In genomic region chr10:7976462-7976861, GRCm38 (mm10) we compare ENCODE assay signal across 15 mouse cellular contexts. TPM values are rescaled to one million over a fixed set of nuclear protein-coding genes. Genes with fewer than 3 reads are reported as not detected.
DNase-seq lines count a peak whose midpoint lies in the region; ATAC-seq lines count a peak whose summit lies in the region.
"Had no signal": no experiment of that assay in that cellular context is flagged by ENCODE, and none has a peak within 500 bp of the region (broad histone marks: within the 10 kb centered on the region; RNA-seq: fewer than 3 reads in every experiment).

No protein-coding gene starts in this region.

- no peak overlapping the region for H3K27ac ChIP-seq in hindbrain, embryonic 14.5 days
- H3K27ac ChIP-seq: embryonic facial prominence, embryonic 15.5 days; forebrain, embryonic 12.5 days; kidney, postnatal 0 days; liver, embryonic 13.5 days had no signal

- no peak overlapping the region for H3K4me3 ChIP-seq in hindbrain, embryonic 14.5 days (replicated peaks; ENCODE audit: low read length)
- H3K4me3 ChIP-seq: embryonic facial prominence, embryonic 15.5 days; forebrain, embryonic 12.5 days; liver, embryonic 13.5 days; megakaryocyte, embryonic 14.5 days had no signal

- DNase-seq in thymus, postnatal 14 days: peak; percentile 24
- DNase-seq in cerebellum, adult 9-11 months: no peak
- no peak for DNase-seq in hindbrain, embryonic 14.5 days (ENCODE audit: low spot score)
- DNase-seq in spleen, adult 18-20 months: no peak
- DNase-seq: cerebellum, adult 2 months; liver, embryonic 13.5 days had no signal

- no peak overlapping the region for H3K9ac ChIP-seq in hindbrain, embryonic 14.5 days
- H3K9ac ChIP-seq: embryonic facial prominence, embryonic 15.5 days; forebrain, embryonic 12.5 days; liver, embryonic 13.5 days had no signal

- ATAC-seq in CD4-positive, CD25-positive, alpha-beta regulatory T cell, adult 4 months: peak; percentile 74
- ATAC-seq in common myeloid progenitor, adult 5-6 weeks (replicated peaks; ENCODE audit: low read depth, poor library complexity, severe bottlenecking): peak; percentile 100
- ATAC-seq in megakaryocyte progenitor cell, adult 5-6 weeks (replicated peaks; ENCODE audit: poor library complexity): peak; percentile 100
- ATAC-seq in hindbrain, embryonic 14.5 days (ENCODE audit: low FRiP score): no peak
- ATAC-seq: hindbrain, embryonic 16.5 days; Patski had no signal

- H3K4me2 ChIP-seq in hindbrain, embryonic 14.5 days (replicated peaks): no peak overlapping the region
- H3K4me2 ChIP-seq: embryonic facial prominence, embryonic 15.5 days; forebrain, embryonic 12.5 days; liver, embryonic 13.5 days had no signal

- no peaks in the 10 kb centered on the region for H3K27me3 ChIP-seq in hindbrain, embryonic 14.5 days (ENCODE audit: control insufficient read depth, insufficient read depth, low read length)
- H3K27me3 ChIP-seq: embryonic facial prominence, embryonic 15.5 days; forebrain, embryonic 12.5 days; liver, embryonic 13.5 days; megakaryocyte, embryonic 14.5 days had no signal

- no peaks in the 10 kb centered on the region for H3K4me1 ChIP-seq in hindbrain, embryonic 14.5 days (replicated peaks; ENCODE audit: control insufficient read depth, insufficient read depth, low read length)
- H3K4me1 ChIP-seq: embryonic facial prominence, embryonic 15.5 days; forebrain, embryonic 12.5 days; liver, embryonic 13.5 days had no signal

- WGBS in hindbrain, embryonic 14.5 days: 96% methylated on average over 9 of the region's 9 CpGs

- no peaks in the 10 kb centered on the region for H3K9me3 ChIP-seq in hindbrain, embryonic 14.5 days (ENCODE audit: control insufficient read depth, low read length)
- H3K9me3 ChIP-seq: embryonic facial prominence, embryonic 15.5 days; forebrain, embryonic 12.5 days; liver, embryonic 13.5 days had no signal

- no peaks in the 10 kb centered on the region for H3K36me3 ChIP-seq in hindbrain, embryonic 14.5 days (replicated peaks; ENCODE audit: control insufficient read depth, insufficient read depth)
- H3K36me3 ChIP-seq: embryonic facial prominence, embryonic 15.5 days; forebrain, embryonic 12.5 days had no signal

RNA-seq across cellular contexts. Expression of gene Tab2, which starts 20.4 kb away (rescaled TPM):
- polyA plus RNA-seq in CD4-positive, CD25-positive, alpha-beta regulatory T cell, adult 4 months (2017; shearing (Covaris generic)): 10 to 100 TPM; 35.3 to 38.3 TPM
- 89.2 and 103 TPM in 2 replicates for total RNA-seq in common myeloid progenitor, adult 5-6 weeks (2017)
- total RNA-seq in megakaryocyte progenitor cell, adult 5-6 weeks (2015): 157 and 200 TPM in 2 replicates
- 51.8 and 68.7 TPM in 2 replicates for total RNA-seq in megakaryocyte progenitor cell, adult 5-6 weeks (2017)
- polyA plus RNA-seq in hindbrain, embryonic 14.5 days (2014; fragmentation: Nextera tagmentation; extraction: Ambion mirVana): 20.2 and 20.6 TPM in 2 replicates
